Mouse (Mus musculus): Measurements from ENCODE around the gene Rnf113a1. TPM values are rescaled to one million over a fixed set of nuclear protein-coding genes. Genes with fewer than 3 reads are reported as not detected.
A peak's percentile ranks its signal among the peaks of the same experiment; 100 is the strongest.
"Not testable (repeated sequence)": the region's sequence is repeated elsewhere in the genome, so short reads cannot be mapped to it uniquely, and the experiment has no call there.

The Rnf113a1 gene
- polyA plus RNA-seq (2015; fragmentation: Nextera tagmentation; extraction: Ambion mirVana), result 23.7 and 27.3 TPM in 2 replicates

DNA sequence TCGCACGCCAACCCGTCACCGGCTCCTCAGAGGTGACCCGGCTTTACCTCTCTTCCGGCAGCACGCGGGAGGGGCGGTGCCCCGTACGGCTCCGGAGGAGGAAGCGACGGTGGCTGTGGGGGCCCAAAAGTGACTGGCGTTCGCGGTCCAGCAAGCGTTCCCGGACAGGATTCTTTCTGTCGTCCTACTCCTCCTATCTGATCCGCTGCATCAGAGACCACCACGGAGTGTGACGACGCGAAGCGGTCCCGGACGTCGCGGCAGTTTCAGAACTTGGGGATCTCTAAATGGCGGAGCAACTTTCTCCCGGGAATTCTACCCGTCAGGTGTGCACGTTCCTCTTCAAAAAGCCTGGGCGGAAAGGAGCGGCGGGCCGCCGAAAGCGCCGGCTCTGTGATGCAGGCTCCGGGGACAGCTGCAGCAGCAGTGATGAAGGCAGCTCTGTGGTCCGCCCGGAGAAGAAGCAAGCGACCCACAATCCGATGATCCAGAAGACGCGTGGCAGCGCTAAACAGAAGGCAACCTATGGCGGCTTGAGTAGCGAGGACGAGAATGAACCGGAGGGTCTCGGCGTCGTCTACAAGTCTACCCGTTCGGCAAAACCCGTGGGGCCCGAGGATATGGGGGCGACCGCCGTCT, at the start of gene Rnf113a1, which contains the start of gene Ndufa1:
Gene Rnf113a1 (plus strand): TSS at position 141 of the 639 bp plus-strand sequence.
Gene Ndufa1 (minus strand): TSS at position 59 of the 639 bp plus-strand sequence.
- peak within 1 kb of the TSS; percentile 84 for H3K27ac ChIP-seq (replicated peaks)
- H3K4me3 ChIP-seq (replicated peaks), result peak within 1 kb of the TSS; percentile 53
- H3K27me3 ChIP-seq (replicated peaks), result no peaks in the 10 kb centered on the region
- peaks cover 16% of the 10 kb centered on the region; the same call in 1 of the 2 replicates for H3K4me1 ChIP-seq
- peak; percentile 92 for ATAC-seq (ENCODE audit: low FRiP score)
- H3K36me3 ChIP-seq, result 0 out of 2 replicates have a peak, but pooled peaks cover 2% of the 10 kb centered on the region
- H3K4me2 ChIP-seq, result peak within 1 kb of the TSS; percentile 57
- H3K9me3 ChIP-seq (replicated peaks), result no peaks in the 10 kb centered on the region
- 20% methylated on average over 62 of the region's 63 CpGs for WGBS
- H3K9ac ChIP-seq (replicated peaks), result peak within 1 kb of the TSS; percentile 51

DNA sequence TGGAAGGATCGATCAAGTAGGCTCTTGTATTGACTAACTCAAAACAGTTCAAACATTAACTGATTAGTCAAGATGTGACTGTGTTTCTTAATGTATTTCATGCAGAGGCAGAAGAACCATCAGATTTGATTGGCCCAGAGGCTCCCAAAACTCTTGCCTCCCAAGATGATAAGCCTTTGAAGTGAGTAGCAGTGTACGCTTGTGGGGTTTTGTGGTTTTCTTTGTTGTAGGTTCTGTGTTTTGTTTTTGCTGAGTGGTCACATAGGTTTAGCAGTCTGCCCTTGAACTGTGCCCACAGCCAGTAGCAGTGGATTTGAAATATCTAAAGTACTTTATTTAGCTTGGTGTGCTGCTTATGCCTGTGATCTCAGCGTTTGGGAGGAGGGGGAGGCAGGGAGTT, 49.3 kb upstream of the Rnf113a1 start:
- Histone ChIP-seq H3K4me3 (replicated peaks) (no peak overlapping the region), H3K9ac (replicated peaks) (no peak overlapping the region), H3K27ac (replicated peaks) (no peak overlapping the region), H3K9me3 (replicated peaks) (no peaks in the 10 kb centered on the region), H3K36me3 (peaks cover 8% of the 10 kb centered on the region; the same call in 1 of the 2 replicates), H3K27me3 (replicated peaks) (no peaks in the 10 kb centered on the region), H3K4me1 (no peaks in the 10 kb centered on the region), H3K4me2 (no peak overlapping the region)
- 95% methylated on average over 3 of the region's 3 CpGs for WGBS
- ATAC-seq (ENCODE audit: low FRiP score), result no peak

DNA sequence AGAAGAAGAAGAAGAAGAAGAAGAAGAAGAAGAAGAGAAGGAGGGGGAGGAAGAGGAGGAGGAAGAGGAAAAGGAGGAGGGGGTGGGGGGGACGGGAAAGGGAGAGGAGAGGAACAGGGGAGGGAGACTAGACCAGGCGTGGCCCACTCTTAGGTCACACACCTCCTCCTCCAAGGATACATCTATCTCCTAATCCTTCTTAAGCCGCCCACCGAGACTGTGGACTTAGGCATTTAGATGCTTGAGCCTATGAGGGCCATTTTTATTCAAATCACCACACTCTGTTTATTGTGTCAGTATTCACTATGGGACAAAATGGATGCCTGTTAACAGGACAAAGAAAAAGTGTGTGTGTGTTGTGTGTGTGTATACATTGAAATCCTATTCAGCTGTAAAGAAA, 46.5 kb upstream of the Rnf113a1 start:
- ATAC-seq (ENCODE audit: low FRiP score); H3K4me2 ChIP-seq; H3K4me1 ChIP-seq; H3K27me3 ChIP-seq (replicated peaks); H3K4me3 ChIP-seq (replicated peaks); H3K27ac ChIP-seq (replicated peaks); H3K9ac ChIP-seq (replicated peaks); H3K9me3 ChIP-seq (replicated peaks): not testable (repeated sequence)
- WGBS, result 62% methylated on average over 2 of the region's 4 CpGs
- peaks cover 16% of the 10 kb centered on the region; the same call in 1 of the 2 replicates for H3K36me3 ChIP-seq

- H3K36me3 ChIP-seq, result peaks cover 16% of the 10 kb centered on the region; the same call in 1 of the 2 replicates
- no peaks in the 10 kb centered on the region for H3K4me1 ChIP-seq
- ATAC-seq (ENCODE audit: low FRiP score), result no peak
- no peak overlapping the region for H3K4me3 ChIP-seq (replicated peaks)
- no peaks in the 10 kb centered on the region for H3K27me3 ChIP-seq (replicated peaks)
- H3K9me3 ChIP-seq (replicated peaks), result no peaks in the 10 kb centered on the region
- no peak overlapping the region for H3K9ac ChIP-seq (replicated peaks)
- no peak overlapping the region for H3K27ac ChIP-seq (replicated peaks)
- 96% methylated on average over 2 of the region's 2 CpGs for WGBS
- H3K4me2 ChIP-seq, result no peak overlapping the region
Measured at GRCm38 (mm10) chrX:37144954-37145353, 46.1 kb upstream of the Rnf113a1 start.

GRCm38 (mm10) chrX:37157839-37158238, 33.2 kb upstream of the Rnf113a1 start:
- Histone ChIP-seq H3K27me3 (replicated peaks) (no peaks in the 10 kb centered on the region), H3K36me3 (no peaks in the 10 kb centered on the region), H3K27ac (replicated peaks) (no peak overlapping the region), H3K4me1 (no peaks in the 10 kb centered on the region), H3K4me2 (no peak overlapping the region), H3K9ac (replicated peaks) (no peak overlapping the region), H3K9me3 (replicated peaks) (no peaks in the 10 kb centered on the region), H3K4me3 (replicated peaks) (no peak overlapping the region)
- WGBS, result 67% methylated on average over 4 of the region's 4 CpGs
- no peak for ATAC-seq (ENCODE audit: low FRiP score)

- no peaks in the 10 kb centered on the region for H3K4me1 ChIP-seq
- no peak overlapping the region for H3K4me2 ChIP-seq
- H3K27ac ChIP-seq (replicated peaks), result no peak overlapping the region
- H3K9me3 ChIP-seq (replicated peaks), result no peaks in the 10 kb centered on the region
- H3K27me3 ChIP-seq (replicated peaks), result no peaks in the 10 kb centered on the region
- 75% methylated on average over 10 of the region's 10 CpGs for WGBS
- ATAC-seq (ENCODE audit: low FRiP score), result no peak
- no peak overlapping the region for H3K9ac ChIP-seq (replicated peaks)
- H3K36me3 ChIP-seq, result no peaks in the 10 kb centered on the region
- H3K4me3 ChIP-seq (replicated peaks), result no peak overlapping the region
Measured at GRCm38 (mm10) chrX:37161169-37161568, 29.9 kb upstream of the Rnf113a1 start.

DNA sequence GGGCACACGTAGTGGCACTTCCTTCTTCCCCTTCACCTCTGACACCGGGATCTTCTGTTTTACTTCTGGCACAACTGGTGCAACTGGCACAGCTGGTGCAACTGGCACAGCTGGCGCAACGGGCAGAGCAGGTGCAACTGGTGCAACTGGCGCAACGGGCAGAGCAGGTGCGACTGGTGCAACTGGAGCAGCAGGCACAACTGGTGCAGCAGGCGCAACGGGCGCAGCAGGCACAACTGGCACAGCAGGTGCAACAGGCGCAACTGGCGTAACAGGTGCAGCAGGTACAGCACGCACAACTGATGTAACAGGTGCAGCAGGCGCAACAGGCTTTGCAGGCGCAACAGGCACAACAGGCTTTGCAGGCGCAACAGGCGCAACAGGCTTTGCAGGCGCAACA, 27.9 kb upstream of the Rnf113a1 start:
- Histone ChIP-seq H3K27ac (replicated peaks) (no peak overlapping the region), H3K4me1 (no peaks in the 10 kb centered on the region), H3K9ac (replicated peaks) (no peak overlapping the region), H3K4me2 (no peak overlapping the region), H3K9me3 (replicated peaks) (no peaks in the 10 kb centered on the region), H3K4me3 (replicated peaks) (no peak overlapping the region), H3K27me3 (replicated peaks) (no peaks in the 10 kb centered on the region), H3K36me3 (no peaks in the 10 kb centered on the region)
- 77% methylated on average over 18 of the region's 18 CpGs for WGBS
- ATAC-seq (ENCODE audit: low FRiP score), result no peak

- Histone ChIP-seq H3K9me3 (replicated peaks) (no peaks in the 10 kb centered on the region), H3K4me2 (no peak overlapping the region), H3K4me1 (no peaks in the 10 kb centered on the region), H3K27me3 (replicated peaks) (no peaks in the 10 kb centered on the region), H3K27ac (replicated peaks) (no peak overlapping the region), H3K4me3 (replicated peaks) (no peak overlapping the region), H3K9ac (replicated peaks) (no peak overlapping the region), H3K36me3 (no peaks in the 10 kb centered on the region)
- WGBS, result 43% methylated on average over 3 of the region's 3 CpGs
- no peak for ATAC-seq (ENCODE audit: low FRiP score)
Measured at GRCm38 (mm10) chrX:37167085-37167484, 24.0 kb upstream of the Rnf113a1 start.

DNA sequence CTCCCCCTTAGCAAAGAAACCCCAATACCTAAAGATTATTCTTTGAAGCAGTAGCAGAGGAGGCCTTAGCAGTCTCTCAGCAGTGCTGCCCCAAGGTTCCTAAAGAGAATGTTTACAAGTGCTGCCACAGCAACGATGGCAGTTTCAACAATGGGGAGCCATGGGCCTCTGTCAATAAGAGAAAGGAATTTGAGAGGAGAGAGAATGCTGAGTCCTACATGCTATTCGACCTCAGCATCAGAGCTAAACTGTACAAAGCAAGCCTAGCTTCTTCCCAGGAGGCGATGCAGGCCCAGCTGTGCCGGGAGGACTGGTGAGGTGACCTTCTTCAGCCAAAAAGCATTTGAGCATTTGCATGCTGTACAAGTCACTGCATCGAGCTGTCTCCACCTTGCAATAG, 22.3 kb upstream of the Rnf113a1 start, which contains the start of gene Akap14:
Gene Akap14 (minus strand): TSS at position 101 of the 400 bp plus-strand sequence.
- Histone ChIP-seq H3K36me3 (no peaks in the 10 kb centered on the region), H3K4me3 (replicated peaks) (no peak within 1 kb of the TSS), H3K27me3 (replicated peaks) (no peaks in the 10 kb centered on the region), H3K9me3 (replicated peaks) (no peaks in the 10 kb centered on the region), H3K27ac (replicated peaks) (no peak within 1 kb of the TSS), H3K9ac (replicated peaks) (no peak within 1 kb of the TSS), H3K4me1 (no peaks in the 10 kb centered on the region), H3K4me2 (no peak within 1 kb of the TSS)
- 49% methylated on average over 5 of the region's 5 CpGs for WGBS
- no peak for ATAC-seq (ENCODE audit: low FRiP score)

- H3K36me3 ChIP-seq; ATAC-seq (ENCODE audit: low FRiP score); H3K9me3 ChIP-seq (replicated peaks); H3K4me2 ChIP-seq; H3K9ac ChIP-seq (replicated peaks); H3K4me1 ChIP-seq; H3K27me3 ChIP-seq (replicated peaks); H3K27ac ChIP-seq (replicated peaks); H3K4me3 ChIP-seq (replicated peaks): not testable (repeated sequence)
- WGBS, result 78% methylated on average over 8 of the region's 8 CpGs
Measured at GRCm38 (mm10) chrX:37184401-37184800, 6.6 kb upstream of the Rnf113a1 start.

GRCm38 (mm10) chrX:37190755-37191104, 315 bp upstream of the Rnf113a1 start:
- H3K27ac ChIP-seq (replicated peaks), result peak overlapping the region; percentile 84
- H3K4me2 ChIP-seq, result peak overlapping the region; percentile 57
- H3K9ac ChIP-seq (replicated peaks), result peak overlapping the region; percentile 51
- H3K4me3 ChIP-seq (replicated peaks), result peak overlapping the region; percentile 53
- H3K4me1 ChIP-seq, result peaks cover 16% of the 10 kb centered on the region; the same call in 1 of the 2 replicates
- H3K27me3 ChIP-seq (replicated peaks), result no peaks in the 10 kb centered on the region
- 0 out of 2 replicates have a peak, but pooled peaks cover 2% of the 10 kb centered on the region for H3K36me3 ChIP-seq
- peak; percentile 57; the same call in 1 of the 2 replicates for ATAC-seq (ENCODE audit: low FRiP score)
- H3K9me3 ChIP-seq (replicated peaks), result no peaks in the 10 kb centered on the region
- 24% methylated on average over 20 of the region's 20 CpGs for WGBS

DNA sequence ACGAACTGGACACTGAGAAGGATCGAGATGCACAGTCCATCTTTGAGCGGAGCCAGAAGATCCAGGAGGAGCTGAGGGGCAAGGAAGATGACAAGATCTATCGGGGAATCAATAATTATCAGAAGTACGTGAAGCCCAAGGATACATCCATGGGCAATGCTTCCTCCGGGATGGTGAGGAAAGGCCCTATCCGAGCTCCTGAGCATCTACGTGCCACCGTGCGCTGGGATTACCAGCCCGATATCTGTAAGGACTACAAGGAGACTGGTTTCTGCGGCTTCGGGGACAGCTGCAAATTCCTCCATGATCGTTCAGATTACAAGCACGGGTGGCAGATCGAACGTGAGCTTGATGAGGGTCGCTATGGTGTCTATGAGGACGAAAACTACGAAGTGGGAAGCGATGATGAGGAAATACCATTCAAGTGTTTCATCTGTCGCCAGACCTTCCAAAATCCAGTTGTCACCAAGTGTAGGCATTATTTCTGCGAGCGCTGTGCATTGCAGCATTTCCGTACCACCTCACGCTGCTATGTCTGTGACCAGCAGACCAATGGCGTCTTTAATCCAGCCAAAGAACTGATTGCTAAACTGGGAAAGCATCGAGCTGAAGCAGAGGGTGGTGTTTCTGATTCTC, 817 bp downstream of the Rnf113a1 start:
- 23% methylated on average over 28 of the region's 28 CpGs for WGBS
- Histone ChIP-seq H3K9ac (replicated peaks) (peak overlapping the region; percentile 51), H3K4me1 (peaks cover 16% of the 10 kb centered on the region; the same call in 1 of the 2 replicates), H3K4me3 (replicated peaks) (peak overlapping the region; percentile 53), H3K27ac (replicated peaks) (peak overlapping the region; percentile 84), H3K9me3 (replicated peaks) (no peaks in the 10 kb centered on the region), H3K36me3 (0 out of 2 replicates have a peak, but pooled peaks cover 2% of the 10 kb centered on the region), H3K4me2 (peak overlapping the region; percentile 57), H3K27me3 (replicated peaks) (no peaks in the 10 kb centered on the region)
- peak; percentile 56 for ATAC-seq (ENCODE audit: low FRiP score)
